Mouse (Mus musculus) heart, postnatal 4 days (tissue): ENCODE measurements at regions not wholly inside any gene's neighbourhood (a gene's known extent, or its start where the extent isn't known, plus 50 kb on each side); places are given as distances from the start of the nearest gene placed in this dataset.

ENCODE experiments used
- DNase-seq: peaks from one replicate; pipeline ENCODE4 v3.0.0; 2021

GRCm38 (mm10) chr10:119015311-119016055 lies 145.5 kb upstream of the Dyrk2 start:
- DNase-seq, result no peak

- no peak for DNase-seq
These were observed 144.7 kb upstream of the Dyrk2 start for GRCm38 (mm10) chr10:119014731-119015130.

GRCm38 (mm10) chr10:119013758-119014157 lies 143.7 kb upstream of the Dyrk2 start:
- no peak for DNase-seq

- no peak for DNase-seq
These were observed 141.5 kb upstream of the Dyrk2 start for GRCm38 (mm10) chr10:119011511-119011910.

GRCm38 (mm10) chr10:119010884-119011283 lies 140.9 kb upstream of the Dyrk2 start:
- no peak for DNase-seq

GRCm38 (mm10) chr10:119006866-119007575 lies 137.0 kb upstream of the Dyrk2 start:
- DNase-seq, result no peak

GRCm38 (mm10) chr10:119005491-119005890 lies 135.5 kb upstream of the Dyrk2 start:
- DNase-seq, result no peak

- no peak for DNase-seq
These were observed 134.4 kb upstream of the Dyrk2 start for GRCm38 (mm10) chr10:119004426-119004825.

GRCm38 (mm10) chr10:119003839-119004238 lies 133.8 kb upstream of the Dyrk2 start:
- DNase-seq, result no peak

- DNase-seq, result no peak
These were observed 133.0 kb upstream of the Dyrk2 start for GRCm38 (mm10) chr10:119003042-119003441.

GRCm38 (mm10) chr10:119001895-119002294 lies 131.9 kb upstream of the Dyrk2 start:
- no peak for DNase-seq

- no peak for DNase-seq
These were observed 131.2 kb upstream of the Dyrk2 start for GRCm38 (mm10) chr10:119001000-119001780.

- no peak for DNase-seq
These were observed 129.0 kb upstream of the Dyrk2 start for GRCm38 (mm10) chr10:118998966-118999365.

- no peak for DNase-seq
These were observed 127.0 kb upstream of the Dyrk2 start for GRCm38 (mm10) chr10:118997034-118997433.

- no peak for DNase-seq
These were observed 124.0 kb upstream of the Dyrk2 start for GRCm38 (mm10) chr10:118993819-118994574.

- peak; percentile 69 for DNase-seq
These were observed 121.2 kb upstream of the Dyrk2 start for GRCm38 (mm10) chr10:118991213-118991612.

- DNase-seq, result peak; percentile 7
These were observed 120.5 kb upstream of the Dyrk2 start for GRCm38 (mm10) chr10:118990500-118990899.

- no peak for DNase-seq
These were observed 119.8 kb upstream of the Dyrk2 start for GRCm38 (mm10) chr10:118989812-118990211.

GRCm38 (mm10) chr10:118988249-118988648 lies 118.2 kb upstream of the Dyrk2 start:
- no peak for DNase-seq

- peak; percentile 51 for DNase-seq
These were observed 114.6 kb upstream of the Dyrk2 start for GRCm38 (mm10) chr10:118984580-118984979.

- DNase-seq, result no peak
These were observed 111.4 kb upstream of the Dyrk2 start for GRCm38 (mm10) chr10:118981446-118981845.

- DNase-seq, result peak; percentile 21
These were observed 109.3 kb upstream of the Dyrk2 start for GRCm38 (mm10) chr10:118979339-118979738.
